Mouse (Mus musculus) monocyte, adult 59 days (primary cell): ENCODE measurements around the gene 1190005I06Rik. TPM values are rescaled to one million over a fixed set of nuclear protein-coding genes. Genes with fewer than 3 reads are reported as not detected.

ENCODE experiments used
- total RNA-seq, 2 experiments: library from RNA; stranded (reverse); gene quantifications; one replicate each; pipeline ENCODE4 v1.2.4; 2023

1190005I06Rik gene
- total RNA-seq: not detected

GRCm38 (mm10) chr8:120647532-120647931 lies at the start of gene 1190005I06Rik:
TSS of gene 1190005I06Rik (minus strand) at chr8:120647632.

GRCm38 (mm10) chr8:120668374-120668905 lies 21.0 kb upstream of the 1190005I06Rik start, which contains the start of gene Emc8:
TSS of gene Emc8 (minus strand) at chr8:120668573.

GRCm38 (mm10) chr8:120667561-120668373 lies 20.3 kb upstream of the 1190005I06Rik start, which contains the start of the genes Gm27021 and Cox4i1:
TSS of gene Gm27021 (minus strand) at chr8:120668079.
TSS of gene Cox4i1 (plus strand) at chr8:120668222.

GRCm38 (mm10) chr8:120588908-120589771 lies 58.3 kb downstream of the 1190005I06Rik start, which contains the start of gene Gins2:
TSS of gene Gins2 (minus strand) at chr8:120589304.

Other genes starting within 250 kb of the 1190005I06Rik start
- 1 to 10 TPM; 1.5 to 2.6 TPM for gene Gins2, start 58.3 kb downstream of the 1190005I06Rik start, total RNA-seq
- not detected for gene Gm27021, start 20.4 kb upstream of the 1190005I06Rik start, total RNA-seq
- 100 to 1,000 TPM; 497 to 527 TPM for gene Cox4i1, start 20.6 kb upstream of the 1190005I06Rik start, total RNA-seq
- gene Emc8, start 20.9 kb upstream of the 1190005I06Rik start, total RNA-seq: 10 to 100 TPM; 18.6 to 40.3 TPM
- gene Irf8, start 88.7 kb upstream of the 1190005I06Rik start, total RNA-seq: 100 to 1,000 TPM; 245 to 285 TPM